Mouse (Mus musculus) embryonic stem cell, embryonic (primary cell): ENCODE data around the gene Fgd5.

ENCODE experiments used
- CTCF ChIA-PET, 4 experiments: fragments of 300-600 bp in 2 of 4; fragments of 350-600 bp in 2 of 4; sonication (Branson Sonifier 250); formaldehyde crosslinking; loops; one replicate each; lab custom pipeline; 2022; ENCODE audit warnings: inconsistent platforms in 2 of 4; lab: Charles Lee
- POLR2A ChIA-PET, 4 experiments: fragments of 300-600 bp in 2 of 4; fragments of 350-600 bp in 2 of 4; sonication (Branson Sonifier 250); formaldehyde crosslinking; loops; one replicate each; lab custom pipeline; 2022; ENCODE audit warnings: antibody characterized with exemption in 4 of 4, inconsistent platforms in 1 of 4; lab: Charles Lee

Gene Fgd5

GRCm38 (mm10) chr6:92002558-92003285, 24.0 kb downstream of the Fgd5 start:
- POLR2A ChIA-PET: interaction anchor here in 1 of 4 experiments (0.6 kb wide), 1 partner anchor 173 kb away, joined by 4 read pairs; no protein-coding TSS in a partner anchor
- CTCF ChIA-PET: no interaction called here

- CTCF ChIA-PET: no interaction called here
Measured at GRCm38 (mm10) chr6:92003646-92004045, 25.0 kb downstream of the Fgd5 start.

GRCm38 (mm10) chr6:92004137-92004805, 25.6 kb downstream of the Fgd5 start:
- POLR2A ChIA-PET: interaction anchor here in 3 of 4 experiments (0.6 to 1.0 kb wide), 4 partner anchors 10 to 127 kb away, joined by 3 to 6 read pairs (median 3); partner anchors contain the start of gene Ccdc174 (in 1 of the 3)
- CTCF ChIA-PET: interaction anchor here in 2 of 4 experiments (0.5 to 0.6 kb wide), 2 partner anchors 21 to 495 kb away, joined by 4 to 7 read pairs; no protein-coding TSS in a partner anchor

More at GRCm38 (mm10) chr6:92003646-92004045, 25.0 kb downstream of the Fgd5 start:
- POLR2A ChIA-PET: interaction anchor here in 1 of 4 experiments (0.6 kb wide), 1 partner anchor 126 kb away, joined by 6 read pairs; the partner anchor contains the start of gene Ccdc174

- POLR2A ChIA-PET: interaction anchor here in 3 of 4 experiments (0.6 to 1.0 kb wide), 3 partner anchors 9 to 62 kb away, joined by 3 read pairs; no protein-coding TSS in a partner anchor
- CTCF ChIA-PET: interaction anchor here in 2 of 4 experiments (0.5 to 0.6 kb wide), 2 partner anchors 20 to 495 kb away, joined by 4 to 7 read pairs; no protein-coding TSS in a partner anchor
Measured at GRCm38 (mm10) chr6:92004806-92005205, 26.1 kb downstream of the Fgd5 start.

GRCm38 (mm10) chr6:92010895-92011294, 32.2 kb downstream of the Fgd5 start:
- ChIA-PET POLR2A (no interaction called here), CTCF (interaction anchor here in 1 of 4 experiments (1.1 kb wide), 1 partner anchor 18 kb away, joined by 3 read pairs; no protein-coding TSS in a partner anchor)

GRCm38 (mm10) chr6:92012413-92012812, 33.7 kb downstream of the Fgd5 start:
- CTCF ChIA-PET: interaction anchor here in 1 of 4 experiments (0.5 kb wide), 1 partner anchor 1367 kb away, joined by 5 read pairs; no protein-coding TSS in a partner anchor
- POLR2A ChIA-PET: interaction anchor here in 1 of 4 experiments (1.3 kb wide), 1 partner anchor 60 kb away, joined by 3 read pairs; no protein-coding TSS in a partner anchor

GRCm38 (mm10) chr6:92013035-92013434, 34.4 kb downstream of the Fgd5 start:
- CTCF ChIA-PET: interaction anchor here in 2 of 4 experiments (0.5 to 0.6 kb wide), 2 partner anchors 77 to 1367 kb away, joined by 3 to 5 read pairs; no protein-coding TSS in a partner anchor
- POLR2A ChIA-PET: interaction anchor here in 1 of 4 experiments (1.3 kb wide), 1 partner anchor 59 kb away, joined by 3 read pairs; no protein-coding TSS in a partner anchor

- POLR2A ChIA-PET: interaction anchor here in 2 of 4 experiments (1.0 to 1.4 kb wide), 3 partner anchors 9 to 77 kb away, joined by 3 read pairs; partner anchors contain the start of gene Nr2c2 (in 1 of the 2)
- CTCF ChIA-PET: no interaction called here
Measured at GRCm38 (mm10) chr6:92013620-92014019, 34.9 kb downstream of the Fgd5 start.

- POLR2A ChIA-PET: interaction anchor here in 2 of 4 experiments (1.1 to 1.4 kb wide), 2 partner anchors 10 to 38 kb away, joined by 3 read pairs; no protein-coding TSS in a partner anchor
- CTCF ChIA-PET: no interaction called here
Measured at GRCm38 (mm10) chr6:92014936-92015335, 36.3 kb downstream of the Fgd5 start.

- CTCF ChIA-PET: interaction anchor here in 1 of 4 experiments (0.6 kb wide), 1 partner anchor 99 kb away, joined by 3 read pairs; no protein-coding TSS in a partner anchor
- POLR2A ChIA-PET: interaction anchor here in 1 of 4 experiments (1.0 kb wide), 1 partner anchor 9 kb away, joined by 3 read pairs; no protein-coding TSS in a partner anchor
Measured at GRCm38 (mm10) chr6:92015848-92016247, 37.2 kb downstream of the Fgd5 start.

GRCm38 (mm10) chr6:92016738-92017137, 38.1 kb downstream of the Fgd5 start:
- ChIA-PET CTCF (interaction anchor here in 1 of 4 experiments (0.6 kb wide), 1 partner anchor 100 kb away, joined by 3 read pairs; no protein-coding TSS in a partner anchor), POLR2A (interaction anchor here in 1 of 4 experiments (0.6 kb wide), 1 partner anchor 657 kb away, joined by 11 read pairs; no protein-coding TSS in a partner anchor)

- ChIA-PET CTCF (no interaction called here), POLR2A (interaction anchor here in 1 of 4 experiments (1.1 kb wide), 1 partner anchor 206 kb away, joined by 3 read pairs; no protein-coding TSS in a partner anchor)
Measured at GRCm38 (mm10) chr6:92018421-92018820, 39.7 kb downstream of the Fgd5 start.

- CTCF ChIA-PET: no interaction called here
- POLR2A ChIA-PET: no interaction called here
Measured at GRCm38 (mm10) chr6:92021061-92021460, 42.4 kb downstream of the Fgd5 start.

- POLR2A ChIA-PET: interaction anchor here in 1 of 4 experiments (0.6 kb wide), 1 partner anchor 289 kb away, joined by 3 read pairs; no protein-coding TSS in a partner anchor
- CTCF ChIA-PET: no interaction called here
Measured at GRCm38 (mm10) chr6:92021506-92021905, 42.8 kb downstream of the Fgd5 start.

- CTCF ChIA-PET: interaction anchor here in 2 of 4 experiments (0.6 to 0.7 kb wide), 2 partner anchors 20 to 26 kb away, joined by 7 to 12 read pairs; no protein-coding TSS in a partner anchor
- POLR2A ChIA-PET: interaction anchor here in 1 of 4 experiments (0.8 to 1.5 kb wide), 2 partner anchors 10 to 23 kb away, joined by 3 read pairs; no protein-coding TSS in a partner anchor
Measured at GRCm38 (mm10) chr6:92025252-92025651, 46.6 kb downstream of the Fgd5 start.

- CTCF ChIA-PET: interaction anchor here in 1 of 4 experiments (0.6 kb wide), 1 partner anchor 39 kb away, joined by 3 read pairs; no protein-coding TSS in a partner anchor
- POLR2A ChIA-PET: no interaction called here
Measured at GRCm38 (mm10) chr6:92027379-92027778, 48.7 kb downstream of the Fgd5 start.

- ChIA-PET CTCF (no interaction called here), POLR2A (no interaction called here)
Measured at GRCm38 (mm10) chr6:92030646-92031045, 52.0 kb downstream of the Fgd5 start.

GRCm38 (mm10) chr6:92034713-92035112, 56.0 kb downstream of the Fgd5 start:
- CTCF ChIA-PET: interaction anchor here in 1 of 4 experiments (0.5 kb wide), 1 partner anchor 563 kb away, joined by 3 read pairs; no protein-coding TSS in a partner anchor

More at GRCm38 (mm10) chr6:92034713-92035112, 56.0 kb downstream of the Fgd5 start:
- POLR2A ChIA-PET: interaction anchor here in 1 of 4 experiments (0.7 kb wide), 1 partner anchor 175 kb away, joined by 4 read pairs; no protein-coding TSS in a partner anchor
